Mouse (Mus musculus) myocyte (in vitro differentiated cells): ENCODE measurements around the gene Foxn1. TPM values are rescaled to one million over a fixed set of nuclear protein-coding genes. Genes with fewer than 3 reads are reported as not detected.

Experiments
- H3K27me3 ChIP-seq: one replicate; pipeline ENCODE4 v1.6.1; 2011; ENCODE audit not compliant: control insufficient read depth, insufficient read depth, insufficient read length
- H3K36me3 ChIP-seq: one replicate; pipeline ENCODE4 v1.6.1; 2011; ENCODE audit not compliant: control insufficient read depth, insufficient read depth
- H3K4me2 ChIP-seq: one replicate; pipeline ENCODE4 v1.6.1; 2011; ENCODE audit warnings: low read depth, control low read depth
- H3K4me3 ChIP-seq: one replicate; pipeline ENCODE4 v1.5.1; 2011; ENCODE audit warnings: mild to moderate bottlenecking, control low read depth, moderate library complexity
- H3K79me2 ChIP-seq: one replicate; pipeline ENCODE4 v1.6.1; 2011; ENCODE audit not compliant: control insufficient read depth, insufficient read depth
- H3ac ChIP-seq: one replicate; pipeline ENCODE4 v1.6.1; 2011; ENCODE audit not compliant: control insufficient read depth, insufficient read length
- CEBPB ChIP-seq: IDR thresholded peaks from 2 replicates; pipeline ENCODE4 v1.6.1; 2011; ENCODE audit warnings: mild to moderate bottlenecking, moderate library complexity; ENCODE audit not compliant: poor library complexity, insufficient read depth, severe bottlenecking
- E2F4 ChIP-seq: IDR thresholded peaks from one replicate; pipeline ENCODE4 v1.6.1; 2011; ENCODE audit warnings: mild to moderate bottlenecking, control low read depth, moderate library complexity; ENCODE audit not compliant: insufficient read depth
- MAX ChIP-seq: IDR thresholded peaks from one replicate; pipeline ENCODE4 v1.6.1; 2011; ENCODE audit warnings: low read depth, mild to moderate bottlenecking, control low read depth
- MYOD1 ChIP-seq, 3 experiments: IDR thresholded peaks; one replicate each; pipeline ENCODE4 v1.6.1; 2011; ENCODE audit warnings: control low read depth in 2 of 3, low read depth in 2 of 3, mild to moderate bottlenecking in 2 of 3, moderate library complexity in 1 of 3; ENCODE audit not compliant: insufficient read length in 2 of 3, control insufficient read depth in 1 of 3
- MYOG ChIP-seq, 3 experiments: IDR thresholded peaks; one replicate each; pipeline ENCODE4 v1.6.1; 2011; ENCODE audit warnings: control low read depth in 2 of 3, low read depth in 2 of 3, mild to moderate bottlenecking in 2 of 3; ENCODE audit not compliant: insufficient read length in 2 of 3, control insufficient read depth in 1 of 3, insufficient read depth in 1 of 3
- POLR2A ChIP-seq: IDR thresholded peaks from one replicate; pipeline ENCODE4 v1.6.1; 2011; ENCODE audit warnings: low read depth, mild to moderate bottlenecking, control low read depth, moderate library complexity; ENCODE audit not compliant: insufficient read length
- POLR2AphosphoS2 ChIP-seq: IDR thresholded peaks from one replicate; pipeline ENCODE4 v1.6.1; 2011; ENCODE audit warnings: low read depth, control low read depth; ENCODE audit not compliant: insufficient read length
- REST ChIP-seq: IDR thresholded peaks from one replicate; pipeline ENCODE4 v1.6.1; 2011; ENCODE audit warnings: mild to moderate bottlenecking, control low read depth, moderate library complexity; ENCODE audit not compliant: insufficient read depth, insufficient read length
- SRF ChIP-seq: IDR thresholded peaks from one replicate; pipeline ENCODE4 v1.6.1; 2011; ENCODE audit warnings: low read depth; ENCODE audit not compliant: control insufficient read depth, insufficient read length
- TCF12 ChIP-seq: IDR thresholded peaks from one replicate; pipeline ENCODE4 v1.6.1; 2011; ENCODE audit warnings: mild to moderate bottlenecking, control low read depth; ENCODE audit not compliant: poor library complexity, insufficient read depth, severe bottlenecking
- TCF3 ChIP-seq: IDR thresholded peaks from one replicate; pipeline ENCODE4 v1.6.1; 2011; ENCODE audit warnings: low read depth, control low read depth; ENCODE audit not compliant: insufficient read length
- USF1 ChIP-seq: IDR thresholded peaks from one replicate; pipeline ENCODE4 v1.6.1; 2011; ENCODE audit warnings: low read depth, mild to moderate bottlenecking, control low read depth, moderate library complexity
- polyA plus RNA-seq: library from polyadenylated mRNA; unstranded; fragments of >200 nt; fragmentation: generic; extraction: Trizol; gene quantifications from one replicate; pipeline ENCODE4 v1.2.1, GENCODE M21; 2012; ENCODE audit warnings: missing spikeins

Foxn1 gene
- polyA plus RNA-seq, 1 experiment = 0.01 TPM

GRCm38 (mm10) chr11:78371711-78372110 lies 14.6 kb downstream of the Foxn1 start:
- no peaks in the 10 kb centered on the region for H3K36me3 ChIP-seq
- no peaks in the 10 kb centered on the region for H3K79me2 ChIP-seq
- TF ChIP-seq POLR2AphosphoS2 (no peak), SRF (no peak)
- no peak overlapping the region for H3K4me3 ChIP-seq
- no peak overlapping the region for H3K4me2 ChIP-seq
- no peak overlapping the region for H3ac ChIP-seq
- no peaks in the 10 kb centered on the region for H3K27me3 ChIP-seq

DNA sequence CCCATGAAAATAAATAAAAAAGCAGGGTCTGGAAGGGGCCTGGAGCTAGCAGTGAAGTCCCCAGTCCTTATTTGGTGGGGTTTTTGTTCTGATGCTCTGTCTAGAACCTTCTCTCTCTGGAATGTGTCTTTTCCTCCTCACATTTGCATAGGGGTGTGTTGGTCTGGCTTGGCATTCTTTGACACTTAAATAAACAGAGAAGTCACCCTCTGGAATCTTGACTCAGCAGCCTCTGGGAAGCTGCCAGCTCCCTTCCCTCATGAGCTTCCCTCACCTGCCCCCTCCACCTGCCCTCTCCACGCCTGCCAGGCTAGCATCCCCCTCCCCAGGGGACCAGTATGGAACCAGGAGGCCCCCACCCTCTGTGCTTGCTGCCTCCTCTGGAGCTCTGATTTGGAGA lies 16.0 kb downstream of the Foxn1 start:
- Histone ChIP-seq H3K36me3 (no peaks in the 10 kb centered on the region), H3K79me2 (no peaks in the 10 kb centered on the region), H3K27me3 (no peaks in the 10 kb centered on the region), H3ac (no peak overlapping the region), H3K4me3 (no peak overlapping the region), H3K4me2 (peak overlapping the region; percentile 28)
- no peak for TF ChIP-seq USF1
- no peak for TF ChIP-seq SRF
- no peak for TF ChIP-seq POLR2AphosphoS2
- no peak for TF ChIP-seq MAX
- TF ChIP-seq MYOG (IDR thresholded peaks at IDR 0.05; ENCODE audit: control insufficient read depth in 1 of 3, insufficient read depth in 1 of 3, insufficient read length in 2 of 3, low read depth in 2 of 3) = peak in 1 of 3 experiments; percentile 48
- no peak for TF ChIP-seq CEBPB
- no peak for TF ChIP-seq TCF3
- no peak for TF ChIP-seq E2F4
- no peak for TF ChIP-seq TCF12
- TF ChIP-seq MYOD1 (IDR thresholded peaks at IDR 0.05; ENCODE audit: control insufficient read depth in 1 of 3, insufficient read length in 2 of 3, low read depth in 2 of 3) = peak in 2 of 3 experiments; percentile 16 to 73
- TF ChIP-seq REST = no peak
- TF ChIP-seq POLR2A = no peak

DNA sequence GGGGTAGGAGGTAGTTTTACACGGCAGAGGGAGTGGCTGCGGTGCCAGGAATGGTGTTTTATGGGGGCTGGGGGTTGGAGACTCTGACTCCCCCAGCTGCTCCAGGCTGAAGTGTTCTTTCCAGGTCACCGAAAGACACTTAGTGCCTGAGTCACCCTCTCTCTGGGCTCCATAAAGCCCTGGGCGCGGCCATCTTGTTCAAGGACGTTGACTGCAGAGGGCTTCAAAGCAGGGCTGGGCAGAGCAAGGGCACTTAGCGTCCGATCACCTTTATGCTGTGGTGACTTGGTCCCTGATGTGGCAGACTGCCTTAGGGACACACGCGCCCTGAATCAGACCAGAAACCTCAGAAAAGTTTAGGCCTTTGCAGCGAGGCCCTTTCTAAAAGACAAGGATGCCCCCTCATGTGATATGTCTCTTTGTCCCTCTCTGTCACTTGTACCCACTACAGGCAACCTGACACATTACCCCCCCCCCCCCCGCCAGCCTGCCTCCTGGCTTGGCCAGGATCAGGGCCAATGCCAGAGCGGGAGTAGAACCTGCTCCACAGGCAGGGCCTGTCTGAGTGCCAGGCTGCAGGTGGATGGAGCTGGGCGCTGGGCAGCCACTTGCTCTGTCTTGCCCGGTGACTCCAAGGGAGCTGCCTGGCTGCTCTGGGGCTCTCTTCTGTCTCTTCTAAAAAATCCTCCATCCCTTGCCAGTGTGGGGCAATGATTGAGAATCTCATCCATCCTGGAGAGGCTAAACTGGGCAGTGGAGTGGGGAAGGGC lies 18.7 kb downstream of the Foxn1 start:
- no peaks in the 10 kb centered on the region for H3K27me3 ChIP-seq
- H3K4me3 ChIP-seq = no peak overlapping the region
- no peaks in the 10 kb centered on the region for H3K36me3 ChIP-seq
- H3ac ChIP-seq = no peak overlapping the region
- no peak overlapping the region for H3K4me2 ChIP-seq
- H3K79me2 ChIP-seq = no peaks in the 10 kb centered on the region
- TF ChIP-seq E2F4 = no peak
- TF ChIP-seq MYOG (IDR thresholded peaks at IDR 0.05; ENCODE audit: control insufficient read depth in 1 of 3, insufficient read depth in 1 of 3, insufficient read length in 2 of 3, low read depth in 2 of 3) = no peak
- no peak for TF ChIP-seq REST

GRCm38 (mm10) chr11:78364103-78364502 lies 22.3 kb downstream of the Foxn1 start:
- Histone ChIP-seq H3K27me3 (no peaks in the 10 kb centered on the region), H3K79me2 (no peaks in the 10 kb centered on the region), H3ac (no peak overlapping the region), H3K36me3 (no peaks in the 10 kb centered on the region), H3K4me2 (peak overlapping the region; percentile 74), H3K4me3 (no peak overlapping the region)
- TF ChIP-seq POLR2A = no peak
- no peak for TF ChIP-seq SRF
- TF ChIP-seq CEBPB = peak; percentile 92
- peak in 1 of 3 experiments; percentile 33 for TF ChIP-seq MYOD1 (IDR thresholded peaks at IDR 0.05; ENCODE audit: control insufficient read depth in 1 of 3, insufficient read length in 2 of 3, low read depth in 2 of 3)
- TF ChIP-seq TCF3 = no peak
- no peak for TF ChIP-seq TCF12
- TF ChIP-seq USF1 = no peak
- no peak for TF ChIP-seq MAX

GRCm38 (mm10) chr11:78363309-78364007 lies 22.9 kb downstream of the Foxn1 start:
- no peaks in the 10 kb centered on the region for H3K36me3 ChIP-seq
- TF ChIP-seq E2F4 (no peak), POLR2A (peak; percentile 45), MYOD1 (IDR thresholded peaks at IDR 0.05; ENCODE audit: control insufficient read depth in 1 of 3, insufficient read length in 2 of 3, low read depth in 2 of 3) (peak in 1 of 3 experiments; percentile 54), USF1 (no peak), TCF12 (no peak)
- H3K4me2 ChIP-seq = peak overlapping the region; percentile 74
- H3K79me2 ChIP-seq = no peaks in the 10 kb centered on the region
- no peaks in the 10 kb centered on the region for H3K27me3 ChIP-seq
- no peak overlapping the region for H3ac ChIP-seq
- no peak overlapping the region for H3K4me3 ChIP-seq
